ENCODE assay signal across 14 mouse cellular contexts in the genomic region with DNA sequence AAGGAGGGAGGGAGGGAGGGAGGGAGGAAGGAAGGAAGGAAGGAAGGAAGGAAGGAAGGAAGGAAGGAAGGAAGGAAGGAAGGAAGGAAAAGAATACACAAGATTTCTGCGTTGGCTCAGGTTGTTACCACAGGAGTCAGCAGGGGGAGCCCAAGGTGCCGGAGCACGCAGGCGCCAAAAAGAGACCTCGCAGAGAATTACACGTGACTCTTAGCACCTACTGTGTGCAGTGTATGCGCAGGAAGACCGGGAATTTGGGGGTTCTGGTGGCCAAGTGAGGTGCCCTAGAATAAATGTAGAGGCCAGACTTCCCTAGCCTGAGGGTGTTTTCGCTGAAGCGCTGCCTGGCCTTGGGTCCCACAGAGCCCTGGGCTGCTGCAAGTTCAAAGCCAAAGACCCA.
DNase-seq lines count a peak whose midpoint lies in the region; ATAC-seq lines count a peak whose summit lies in the region.
"Had no signal": no experiment of that assay in that cellular context is flagged by ENCODE, and none has a peak within 500 bp of the region (broad histone marks: within the 10 kb centered on the region; RNA-seq: fewer than 3 reads in every experiment).

No protein-coding gene starts in this region.

- H3K27me3 ChIP-seq in hindbrain, embryonic 15.5 days = peaks cover 29% of the 10 kb centered on the region
- H3K27me3 ChIP-seq in hindbrain, embryonic 12.5 days = peaks cover 85% of the 10 kb centered on the region
- H3K27me3 ChIP-seq in midbrain, embryonic 10.5 days (ENCODE audit: low read depth, poor library complexity, severe bottlenecking) = peaks cover 100% of the 10 kb centered on the region
- H3K27me3 ChIP-seq in midbrain, embryonic 13.5 days = peaks cover 87% of the 10 kb centered on the region

- no peak overlapping the region for H3K9ac ChIP-seq in hindbrain, embryonic 15.5 days
- no peak overlapping the region for H3K9ac ChIP-seq in hindbrain, embryonic 12.5 days
- no peak overlapping the region for H3K9ac ChIP-seq in midbrain, embryonic 13.5 days (replicated peaks)
- H3K9ac ChIP-seq: embryonic facial prominence, embryonic 13.5 days; liver, embryonic 13.5 days; neural tube, embryonic 13.5 days had no signal

- no peak for ATAC-seq in CD4-positive, CD25-positive, alpha-beta regulatory T cell, adult 4 months
- ATAC-seq in hindbrain, embryonic 15.5 days (ENCODE audit: low FRiP score, low read depth) = no peak
- no peak for ATAC-seq in hindbrain, embryonic 12.5 days (ENCODE audit: low FRiP score)
- ATAC-seq in midbrain, embryonic 13.5 days = no peak; the same call in 1 of the 2 replicates

- no peaks in the 10 kb centered on the region for H3K36me3 ChIP-seq in hindbrain, embryonic 15.5 days
- H3K36me3 ChIP-seq in hindbrain, embryonic 12.5 days = no peaks in the 10 kb centered on the region
- no peaks in the 10 kb centered on the region for H3K36me3 ChIP-seq in midbrain, embryonic 10.5 days
- no peaks in the 10 kb centered on the region for H3K36me3 ChIP-seq in midbrain, embryonic 13.5 days
- H3K36me3 ChIP-seq: embryonic facial prominence, embryonic 13.5 days; liver, embryonic 13.5 days; neural tube, embryonic 13.5 days had no signal

- H3K27ac ChIP-seq in hindbrain, embryonic 15.5 days (replicated peaks) = no peak overlapping the region
- H3K27ac ChIP-seq in hindbrain, embryonic 12.5 days = no peak overlapping the region
- H3K27ac ChIP-seq in midbrain, embryonic 10.5 days (replicated peaks) = no peak overlapping the region
- H3K27ac ChIP-seq in midbrain, embryonic 13.5 days = no peak overlapping the region
- H3K27ac ChIP-seq: embryonic facial prominence, embryonic 13.5 days; liver, embryonic 13.5 days; neural tube, embryonic 13.5 days had no signal

- DNase-seq in CD4-positive, CD25-positive, alpha-beta regulatory T cell, adult 2 months (ENCODE audit: low read depth, low spot score) = peak; percentile 35
- peak; percentile 29 for DNase-seq in midbrain, embryonic 10.5 days (ENCODE audit: low spot score)
- peak; percentile 60 for DNase-seq in retina, postnatal 1 day
- DNase-seq in T-cell, adult 2 months (ENCODE audit: low spot score) = no peak
- DNase-seq: adrenal gland, adult 2 months; heart, adult 18-20 months; kidney, postnatal 14 days; liver, embryonic 13.5 days had no signal

- 0 out of 2 replicates have a peak overlapping the region, but pooled peaks have one; percentile 11 for H3K4me3 ChIP-seq in hindbrain, embryonic 15.5 days
- H3K4me3 ChIP-seq in hindbrain, embryonic 12.5 days = no peak overlapping the region
- no peak overlapping the region for H3K4me3 ChIP-seq in midbrain, embryonic 10.5 days
- H3K4me3 ChIP-seq in midbrain, embryonic 13.5 days (replicated peaks) = no peak overlapping the region
- H3K4me3 ChIP-seq: embryonic facial prominence, embryonic 13.5 days; liver, embryonic 13.5 days; neural tube, embryonic 13.5 days had no signal

- peaks cover 24% of the 10 kb centered on the region for H3K4me1 ChIP-seq in hindbrain, embryonic 15.5 days (replicated peaks)
- H3K4me1 ChIP-seq in hindbrain, embryonic 12.5 days = peaks cover 30% of the 10 kb centered on the region
- peaks cover 49% of the 10 kb centered on the region for H3K4me1 ChIP-seq in midbrain, embryonic 10.5 days
- peaks cover 42% of the 10 kb centered on the region for H3K4me1 ChIP-seq in midbrain, embryonic 13.5 days (replicated peaks)
- H3K4me1 ChIP-seq: liver, embryonic 13.5 days had no signal

- peak overlapping the region; percentile 36 for H3K4me2 ChIP-seq in hindbrain, embryonic 15.5 days
- no peak overlapping the region for H3K4me2 ChIP-seq in hindbrain, embryonic 12.5 days (replicated peaks)
- H3K4me2 ChIP-seq in midbrain, embryonic 13.5 days (replicated peaks) = no peak overlapping the region
- H3K4me2 ChIP-seq: embryonic facial prominence, embryonic 13.5 days; liver, embryonic 13.5 days; neural tube, embryonic 13.5 days had no signal

- no peaks in the 10 kb centered on the region for H3K9me3 ChIP-seq in hindbrain, embryonic 15.5 days
- no peaks in the 10 kb centered on the region for H3K9me3 ChIP-seq in hindbrain, embryonic 12.5 days (replicated peaks)
- H3K9me3 ChIP-seq in midbrain, embryonic 10.5 days (replicated peaks) = no peaks in the 10 kb centered on the region
- no peaks in the 10 kb centered on the region for H3K9me3 ChIP-seq in midbrain, embryonic 13.5 days
- H3K9me3 ChIP-seq: embryonic facial prominence, embryonic 13.5 days; liver, embryonic 13.5 days; neural tube, embryonic 13.5 days had no signal

- 5% methylated on average over 10 of the region's 10 CpGs for WGBS in hindbrain, embryonic 15.5 days
- 6% methylated on average over 10 of the region's 10 CpGs for WGBS in hindbrain, embryonic 12.5 days
- 3% methylated on average over 10 of the region's 10 CpGs for whole genome bisulfite sequencing in midbrain, embryonic 10.5 days
- WGBS in midbrain, embryonic 13.5 days = 5% methylated on average over 10 of the region's 10 CpGs
